Mouse (Mus musculus) layer of hippocampus, adult 9-11 months (tissue): ENCODE data around the gene Pofut1.
"Not testable (repeated sequence)": the region's sequence is repeated elsewhere in the genome, so short reads cannot be mapped to it uniquely, and the experiment has no call there.

ENCODE experiments used
- DNase-seq: peaks from one replicate; pipeline ENCODE4 v3.0.0; 2022

The Pofut1 gene

GRCm38 (mm10) chr2:153239021-153239859 lies 2.1 kb upstream of the Pofut1 start:
- DNase-seq, result no peak

- no peak for DNase-seq
Observed at GRCm38 (mm10) chr2:153239860-153240480, 1.4 kb upstream of the Pofut1 start.

- DNase-seq, result no peak
Observed at GRCm38 (mm10) chr2:153240701-153241235, 565 bp upstream of the Pofut1 start.

GRCm38 (mm10) chr2:153242156-153242555 lies 823 bp downstream of the Pofut1 start:
- DNase-seq, result no peak

- DNase-seq, result no peak
Observed at GRCm38 (mm10) chr2:153249751-153250150, 8.4 kb downstream of the Pofut1 start.

- DNase-seq, result no peak
Observed at GRCm38 (mm10) chr2:153256604-153257003, 15.3 kb downstream of the Pofut1 start.

- no peak for DNase-seq
Observed at GRCm38 (mm10) chr2:153259030-153259863, 17.9 kb downstream of the Pofut1 start.

- DNase-seq, result no peak
Observed at GRCm38 (mm10) chr2:153259864-153260674, 18.7 kb downstream of the Pofut1 start.

GRCm38 (mm10) chr2:153263053-153263452 lies 21.7 kb downstream of the Pofut1 start:
- no peak for DNase-seq

- DNase-seq, result no peak
Observed at GRCm38 (mm10) chr2:153267331-153267730, 26.0 kb downstream of the Pofut1 start.

GRCm38 (mm10) chr2:153270231-153270915 lies 29.0 kb downstream of the Pofut1 start:
- not testable (repeated sequence) for DNase-seq

GRCm38 (mm10) chr2:153274200-153274918 lies 33.0 kb downstream of the Pofut1 start:
- not testable (repeated sequence) for DNase-seq

- DNase-seq, result no peak
Observed at GRCm38 (mm10) chr2:153274919-153275247, 33.5 kb downstream of the Pofut1 start.

GRCm38 (mm10) chr2:153275577-153275976 lies 34.2 kb downstream of the Pofut1 start:
- not testable (repeated sequence) for DNase-seq

GRCm38 (mm10) chr2:153276440-153276839 lies 35.1 kb downstream of the Pofut1 start:
- DNase-seq, result no peak

GRCm38 (mm10) chr2:153276846-153277245 lies 35.5 kb downstream of the Pofut1 start:
- not testable (repeated sequence) for DNase-seq

GRCm38 (mm10) chr2:153278357-153278756 lies 37.0 kb downstream of the Pofut1 start:
- DNase-seq, result no peak

- no peak for DNase-seq
Observed at GRCm38 (mm10) chr2:153283919-153284318, 42.6 kb downstream of the Pofut1 start.

- DNase-seq, result no peak
Observed at GRCm38 (mm10) chr2:153286524-153286923, 45.2 kb downstream of the Pofut1 start.

GRCm38 (mm10) chr2:153287835-153288234 lies 46.5 kb downstream of the Pofut1 start:
- no peak for DNase-seq
